Mouse (Mus musculus) ES-Bruce4 (cell line): ENCODE data around the gene Tgm2.

Experiments used
- CTCF ChIP-seq: IDR thresholded peaks from one replicate; pipeline ENCODE4 v1.8.1; 2011; ENCODE audit warnings: low read depth, low read length
- EP300 ChIP-seq: IDR thresholded peaks from 2 replicates; pipeline ENCODE4 v1.6.1; 2011; ENCODE audit warnings: low read depth, low read length; ENCODE audit not compliant: insufficient read depth

DNA sequence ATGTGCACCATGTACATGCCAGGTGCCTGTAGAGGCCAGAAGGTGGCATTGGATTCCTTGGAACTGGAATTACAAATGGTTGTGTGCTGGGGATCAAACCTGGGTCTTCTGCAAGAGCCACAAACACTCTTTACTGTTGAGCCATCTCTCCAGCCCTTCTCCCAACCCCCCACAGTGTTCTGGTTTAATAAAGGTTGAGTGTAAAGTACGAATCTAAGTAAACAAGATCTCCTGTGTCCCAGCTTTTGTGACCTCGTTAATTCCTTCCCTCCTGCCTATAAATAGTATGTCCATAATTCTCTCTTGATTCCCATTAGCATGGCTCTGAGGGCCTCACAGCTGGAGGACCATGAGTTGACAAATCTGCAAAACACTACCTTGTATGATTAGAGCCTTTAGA is 68.3 kb downstream of the Tgm2 start:
- no peak for TF ChIP-seq CTCF
- TF ChIP-seq EP300, result no peak
